Comparison of ENCODE assay signal across 8 mouse cellular contexts in the genomic region with DNA sequence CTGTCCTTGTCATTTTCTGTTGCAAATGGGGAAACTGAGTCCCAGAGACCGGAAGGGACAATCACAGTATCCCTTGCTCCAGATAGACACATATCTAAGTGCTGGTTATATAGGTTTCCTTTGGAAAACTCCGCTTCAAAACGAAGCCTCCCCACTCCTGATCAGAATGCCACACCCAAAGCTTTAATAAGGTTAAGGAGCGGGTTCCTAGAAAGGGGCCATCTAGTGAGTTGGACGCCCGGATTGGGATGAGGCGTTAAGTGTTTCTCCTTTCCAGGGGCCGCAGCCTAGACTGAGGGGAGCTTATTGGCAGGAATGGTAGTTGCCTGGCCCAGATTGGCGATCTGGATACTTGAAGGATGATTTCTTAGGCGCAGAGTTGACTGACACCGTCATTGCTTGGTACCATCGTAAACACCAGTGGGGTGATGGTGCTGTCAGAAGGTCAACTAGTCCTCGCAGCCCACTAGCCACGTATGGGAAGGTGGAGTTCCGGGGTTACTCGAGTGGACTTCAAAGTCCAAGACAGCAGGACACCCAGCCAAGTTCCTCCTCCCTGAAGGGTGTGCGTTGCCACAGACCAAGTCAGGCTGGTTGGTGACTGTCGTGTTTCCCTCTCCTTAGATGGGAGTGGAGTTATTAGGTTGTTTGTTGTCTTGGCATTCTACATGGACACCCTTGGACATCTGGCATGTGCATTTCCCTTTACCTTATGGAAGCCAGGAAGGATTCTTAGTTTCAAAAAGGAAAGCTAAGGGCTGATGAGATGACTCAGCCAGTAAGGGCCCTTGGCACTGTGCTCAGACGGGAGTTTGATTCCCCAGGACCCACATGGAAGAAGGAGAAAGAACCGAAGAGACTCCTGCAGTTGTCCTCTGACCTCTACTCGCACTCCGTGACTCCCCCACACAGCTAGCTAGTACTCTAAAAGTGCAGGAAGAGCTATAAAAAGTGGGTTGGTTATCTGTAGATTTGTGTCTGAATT. TPM values are rescaled to one million over a fixed set of nuclear protein-coding genes. Genes with fewer than 3 reads are reported as not detected.
DNase-seq lines count a peak whose midpoint lies in the region; ATAC-seq and TF ChIP-seq lines count a peak whose summit lies in the region.

No protein-coding gene starts in this region.

- DNase-seq in 3134 (ENCODE audit: extremely low read depth, insufficient read length, low spot score) (peak; percentile 67), G1E (ENCODE audit: low spot score) (no peak)
- DNase-seq in embryonic facial prominence, embryonic 11.5 days (ENCODE audit: low spot score) = peak; percentile 26
- DNase-seq in kidney, postnatal 25 days = peak; percentile 66 to 82
- DNase-seq in thymus, postnatal 25 days = peak; percentile 55
- DNase-seq in right cerebral cortex, postnatal 25 days = no peak

- H3K4me2 ChIP-seq in embryonic facial prominence, embryonic 11.5 days (ENCODE audit: low read depth, low read length) = peak overlapping the region; percentile 79
- H3K4me2 ChIP-seq in heart, embryonic 16.5 days (ENCODE audit: low read depth, low read length) = peak overlapping the region; percentile 94

- H3K27me3 ChIP-seq in G1E (ENCODE audit: insufficient read depth, low read length) = no peaks in the 10 kb centered on the region
- H3K27me3 ChIP-seq in embryonic facial prominence, embryonic 11.5 days (ENCODE audit: control insufficient read depth, insufficient read depth, low read length) = no peaks in the 10 kb centered on the region
- H3K27me3 ChIP-seq in heart, embryonic 16.5 days (ENCODE audit: control insufficient read depth, insufficient read depth, low read length) = no peaks in the 10 kb centered on the region

- H3K36me3 ChIP-seq in G1E (replicated peaks) = peaks cover 41% of the 10 kb centered on the region
- H3K36me3 ChIP-seq in embryonic facial prominence, embryonic 11.5 days (replicated peaks; ENCODE audit: control insufficient read depth, insufficient read depth, low read depth, low read length) = no peaks in the 10 kb centered on the region
- H3K36me3 ChIP-seq in heart, embryonic 16.5 days (ENCODE audit: control insufficient read depth, insufficient read depth) = peaks cover 2% of the 10 kb centered on the region; the same call in 1 of the 2 replicates

- peak overlapping the region; percentile 95 for H3K4me3 ChIP-seq in G1E (ENCODE audit: low read depth, low read length)
- peak overlapping the region; percentile 89 for H3K4me3 ChIP-seq in embryonic facial prominence, embryonic 11.5 days (ENCODE audit: low read depth, low read length)
- H3K4me3 ChIP-seq in heart, embryonic 16.5 days (ENCODE audit: low read length) = peak overlapping the region; percentile 97

- 0 out of 2 replicates have a peak overlapping the region, but pooled peaks have one; percentile 67 for H3K27ac ChIP-seq in embryonic facial prominence, embryonic 11.5 days (replicated peaks; ENCODE audit: low read depth, low read length)
- peak overlapping the region; percentile 84 for H3K27ac ChIP-seq in heart, embryonic 16.5 days (ENCODE audit: low read length)

- no peak for TF ChIP-seq CTCF in G1E (IDR thresholded peaks at IDR 0.05; ENCODE audit: low read depth, low read length)

- peak overlapping the region; percentile 96 for H3K9ac ChIP-seq in embryonic facial prominence, embryonic 11.5 days (replicated peaks; ENCODE audit: low read length)
- peak overlapping the region; percentile 94 for H3K9ac ChIP-seq in heart, embryonic 16.5 days (ENCODE audit: low read length)

- peaks cover 62% of the 10 kb centered on the region for H3K4me1 ChIP-seq in G1E (ENCODE audit: insufficient read depth, low read depth, low read length)
- 0 out of 2 replicates have a peak, but pooled peaks cover 2% of the 10 kb centered on the region for H3K4me1 ChIP-seq in embryonic facial prominence, embryonic 11.5 days (ENCODE audit: control insufficient read depth, insufficient read depth, low read length)
- H3K4me1 ChIP-seq in heart, embryonic 16.5 days (ENCODE audit: control insufficient read depth, insufficient read depth, low read length) = peaks cover 14% of the 10 kb centered on the region

- H3K9me3 ChIP-seq in G1E (replicated peaks) = no peaks in the 10 kb centered on the region
- no peaks in the 10 kb centered on the region for H3K9me3 ChIP-seq in embryonic facial prominence, embryonic 11.5 days (replicated peaks; ENCODE audit: control insufficient read depth, low read length)
- H3K9me3 ChIP-seq in heart, embryonic 16.5 days (replicated peaks; ENCODE audit: control insufficient read depth, low read length) = no peaks in the 10 kb centered on the region

- WGBS in embryonic facial prominence, embryonic 11.5 days = 24% methylated on average over 22 of the region's 22 CpGs
- 16% methylated on average over 22 of the region's 22 CpGs for WGBS in heart, embryonic 16.5 days

- ATAC-seq in G1E (ENCODE audit: extremely low read depth, insufficient number of reproducible peaks, low FRiP score, poor library complexity, severe bottlenecking) = no peak
- ATAC-seq in embryonic facial prominence, embryonic 11.5 days (replicated peaks; ENCODE audit: insufficient number of reproducible peaks, low FRiP score, low TSS enrichment, low read depth) = no peak
- ATAC-seq in heart, embryonic 16.5 days (replicated peaks; ENCODE audit: extremely low read depth, insufficient read depth, low FRiP score) = no peak
- ATAC-seq in megakaryocyte progenitor cell, adult 5-6 weeks (replicated peaks; ENCODE audit: poor library complexity) = peak; percentile 7; the same call in 1 of the 2 replicates

RNA-seq across cellular contexts. Expression of gene Edem1, which starts 1.2 kb away (rescaled TPM):
- total RNA-seq in G1E (2014; fragmentation: Nextera tagmentation) = 58.4 and 66.1 TPM in 2 replicates
- total RNA-seq in G1E (2017) = 79.5 and 84.2 TPM in 2 replicates
- 9.6 and 10.3 TPM in 2 replicates for polyA plus RNA-seq in G1E (2012)
- polyA plus RNA-seq in embryonic facial prominence, embryonic 11.5 days (2014; fragmentation: Nextera tagmentation; extraction: Ambion mirVana) = 27.1 and 28.1 TPM in 2 replicates
- 15.8 and 24.9 TPM in 2 replicates for polyA plus RNA-seq in heart, embryonic 16.5 days (2015; fragmentation: Nextera tagmentation; extraction: Ambion mirVana)
- 91.7 and 103 TPM in 2 replicates for total RNA-seq in megakaryocyte progenitor cell, adult 5-6 weeks (2015)
- total RNA-seq in megakaryocyte progenitor cell, adult 5-6 weeks (2017) = 55.6 and 63.2 TPM in 2 replicates

RNA-seq across cellular contexts. Expression of gene Arl8b, which starts 46.8 kb away (rescaled TPM):
- 400 and 537 TPM in 2 replicates for total RNA-seq in G1E (2014; fragmentation: Nextera tagmentation)
- 168 and 207 TPM in 2 replicates for total RNA-seq in G1E (2017)
- polyA plus RNA-seq in G1E (2012) = 18.8 and 20.9 TPM in 2 replicates
- polyA plus RNA-seq in embryonic facial prominence, embryonic 11.5 days (2014; fragmentation: Nextera tagmentation; extraction: Ambion mirVana) = 83.6 and 92.1 TPM in 2 replicates
- polyA plus RNA-seq in heart, embryonic 16.5 days (2015; fragmentation: Nextera tagmentation; extraction: Ambion mirVana) = 65.3 and 72.5 TPM in 2 replicates
- total RNA-seq in megakaryocyte progenitor cell, adult 5-6 weeks (2015) = 224 and 271 TPM in 2 replicates
- total RNA-seq in megakaryocyte progenitor cell, adult 5-6 weeks (2017) = 71.1 and 83.9 TPM in 2 replicates

Comparison
In these comparisons a context has a peak if more than half of its experiments do, and no peak if none do; other contexts are left out.
1. DNase-seq: peak in 3134 (single experiment), embryonic facial prominence, embryonic 11.5 days (single experiment), kidney, postnatal 25 days (2 of 2) and thymus, postnatal 25 days (single experiment); none in G1E (single experiment) and right cerebral cortex, postnatal 25 days (single experiment).
2. Peak in every context shown above with its lines, with median percentiles within 50 percentile points of each other: H3K4me3 ChIP-seq.